Mouse (Mus musculus) embryonic facial prominence, embryonic 15.5 days (tissue): ENCODE measurements around the gene Cadm2. TPM values are rescaled to one million over a fixed set of nuclear protein-coding genes. Genes with fewer than 3 reads are reported as not detected.

Experiments
- ATAC-seq: fragments of 200-750 bp; cut with Nextera tagmentation; 2 replicates; pipeline ENCODE4 v1.8.0; 2017; ENCODE audit warnings: low read depth, moderate TSS enrichment; ENCODE audit not compliant: insufficient number of reproducible peaks, low FRiP score, low TSS enrichment
- H3K27ac ChIP-seq: fragments of 300-500 bp; sonication (generic); replicated peaks from 2 replicates; pipeline ENCODE4 v1.5.1; 2015; ENCODE audit warnings: mild to moderate bottlenecking, inconsistent platforms
- H3K27me3 ChIP-seq: fragments of 300-500 bp; sonication (generic); 2 replicates; pipeline ENCODE4 v1.6.1; 2015; ENCODE audit warnings: inconsistent platforms
- H3K36me3 ChIP-seq: fragments of 300-500 bp; sonication (generic); 2 replicates; pipeline ENCODE4 v1.6.1; 2015; ENCODE audit warnings: mild to moderate bottlenecking, inconsistent platforms
- H3K4me1 ChIP-seq: fragments of 300-500 bp; sonication (generic); 2 replicates; pipeline ENCODE4 v1.6.1; 2015; ENCODE audit warnings: inconsistent platforms
- H3K4me2 ChIP-seq: fragments of 300-500 bp; sonication (generic); replicated peaks from 2 replicates; pipeline ENCODE4 v1.6.1; 2015; ENCODE audit warnings: mild to moderate bottlenecking, inconsistent platforms
- H3K4me3 ChIP-seq: fragments of 300-500 bp; sonication (generic); replicated peaks from 2 replicates; pipeline ENCODE4 v1.5.1; 2015; ENCODE audit warnings: mild to moderate bottlenecking, inconsistent platforms
- H3K9ac ChIP-seq: fragments of 300-500 bp; sonication (generic); 2 replicates; pipeline ENCODE4 v1.6.1; 2015; ENCODE audit warnings: inconsistent platforms
- H3K9me3 ChIP-seq: fragments of 300-500 bp; sonication (generic); replicated peaks from 2 replicates; pipeline ENCODE4 v1.6.1; 2016; ENCODE audit warnings: inconsistent platforms
- WGBS: fragments of 180-500 bp; shearing (Covaris S2); methylation state at CpG from one replicate; pipeline ENCODE4 v1.1.7; 2015; 5-methylcytosine and 5-hydroxymethylcytosine counted together
- polyA plus RNA-seq: library from polyadenylated mRNA; unstranded; fragments of >200 nt; fragmentation: Nextera tagmentation; extraction: Ambion mirVana; gene quantifications from 2 replicates; pipeline ENCODE4 v1.2.1, GENCODE M21; 2015

Gene Cadm2
- polyA plus RNA-seq = 3.6 and 4.2 TPM in 2 replicates

GRCm38 (mm10) chr16:67620826-67621505, at the start of gene Cadm2:
Cadm2 (minus strand) TSS chr16:67620908.
- WGBS = 2% methylated on average over 17 of the region's 35 CpGs
- no peak within 1 kb of the TSS for H3K27ac ChIP-seq

GRCm38 (mm10) chr16:67646930-67647329, 26.2 kb upstream of the Cadm2 start:
- H3K4me3 ChIP-seq = no peak overlapping the region
- WGBS = 81% methylated on average over 3 of the region's 3 CpGs

More at GRCm38 (mm10) chr16:67620826-67621505, at the start of gene Cadm2:
- peak within 1 kb of the TSS; percentile 97 for H3K4me2 ChIP-seq
- no peaks in the 10 kb centered on the region for H3K9me3 ChIP-seq
- H3K4me3 ChIP-seq = peak within 1 kb of the TSS; percentile 71
- no peaks in the 10 kb centered on the region for H3K36me3 ChIP-seq
- H3K9ac ChIP-seq = peak within 1 kb of the TSS; percentile 39; the same call in 1 of the 2 replicates
- peaks cover 12% of the 10 kb centered on the region; the same call in 1 of the 2 replicates for H3K27me3 ChIP-seq
- peaks cover 14% of the 10 kb centered on the region; the same call in 1 of the 2 replicates for H3K4me1 ChIP-seq
- ATAC-seq = peak; percentile 100

GRCm38 (mm10) chr16:67643651-67644050, 22.9 kb upstream of the Cadm2 start:
- Histone ChIP-seq H3K36me3 (no peaks in the 10 kb centered on the region), H3K4me2 (no peak overlapping the region), H3K4me3 (no peak overlapping the region), H3K9me3 (no peaks in the 10 kb centered on the region), H3K27me3 (no peaks in the 10 kb centered on the region), H3K4me1 (no peaks in the 10 kb centered on the region), H3K27ac (no peak overlapping the region), H3K9ac (no peak overlapping the region)
- no peak for ATAC-seq
- WGBS = 65% methylated on average over 4 of the region's 4 CpGs

More at GRCm38 (mm10) chr16:67646930-67647329, 26.2 kb upstream of the Cadm2 start:
- Histone ChIP-seq H3K36me3 (no peaks in the 10 kb centered on the region), H3K4me1 (no peaks in the 10 kb centered on the region), H3K27ac (no peak overlapping the region), H3K9ac (no peak overlapping the region), H3K27me3 (no peaks in the 10 kb centered on the region), H3K4me2 (no peak overlapping the region), H3K9me3 (no peaks in the 10 kb centered on the region)
- no peak for ATAC-seq

- Histone ChIP-seq H3K27me3 (peaks cover 12% of the 10 kb centered on the region; the same call in 1 of the 2 replicates), H3K36me3 (no peaks in the 10 kb centered on the region), H3K4me1 (peaks cover 14% of the 10 kb centered on the region; the same call in 1 of the 2 replicates), H3K9me3 (no peaks in the 10 kb centered on the region), H3K4me2 (peak overlapping the region; percentile 97), H3K9ac (peak overlapping the region; percentile 39; the same call in 1 of the 2 replicates), H3K27ac (no peak overlapping the region), H3K4me3 (peak overlapping the region; percentile 71)
- ATAC-seq = peak; percentile 52
- under 1% methylated on average over 53 of the region's 61 CpGs for WGBS
Measured at GRCm38 (mm10) chr16:67619906-67620781, 564 bp downstream of the Cadm2 start.

GRCm38 (mm10) chr16:67619416-67619815, 1.3 kb downstream of the Cadm2 start:
- Histone ChIP-seq H3K4me2 (peak overlapping the region; percentile 97), H3K27ac (no peak overlapping the region), H3K4me3 (peak overlapping the region; percentile 71), H3K9ac (no peak overlapping the region), H3K27me3 (peaks cover 12% of the 10 kb centered on the region; the same call in 1 of the 2 replicates), H3K9me3 (no peaks in the 10 kb centered on the region), H3K36me3 (no peaks in the 10 kb centered on the region), H3K4me1 (peaks cover 14% of the 10 kb centered on the region; the same call in 1 of the 2 replicates)
- ATAC-seq = no peak
- WGBS = 0% methylated on average over 13 of the region's 16 CpGs

- no peaks in the 10 kb centered on the region for H3K9me3 ChIP-seq
- no peak overlapping the region for H3K9ac ChIP-seq
- no peak for ATAC-seq
- peak overlapping the region; percentile 97 for H3K4me2 ChIP-seq
- no peak overlapping the region for H3K27ac ChIP-seq
- peaks cover 14% of the 10 kb centered on the region; the same call in 1 of the 2 replicates for H3K4me1 ChIP-seq
- no peaks in the 10 kb centered on the region for H3K36me3 ChIP-seq
- H3K4me3 ChIP-seq = peak overlapping the region; percentile 71; the same call in 1 of the 2 replicates
- 11% methylated on average over 13 of the region's 13 CpGs for WGBS
- peaks cover 12% of the 10 kb centered on the region; the same call in 1 of the 2 replicates for H3K27me3 ChIP-seq
Measured at GRCm38 (mm10) chr16:67618817-67619216, 1.9 kb downstream of the Cadm2 start.

GRCm38 (mm10) chr16:67617811-67618210, 2.9 kb downstream of the Cadm2 start:
- under 1% methylated on average over 25 of the region's 25 CpGs for WGBS
- ATAC-seq = no peak
- H3K4me2 ChIP-seq = peak overlapping the region; percentile 59

GRCm38 (mm10) chr16:67617256-67617655, 3.5 kb downstream of the Cadm2 start:
- no peaks in the 10 kb centered on the region for H3K9me3 ChIP-seq
- no peak for ATAC-seq
- H3K27me3 ChIP-seq = peaks cover 12% of the 10 kb centered on the region; the same call in 1 of the 2 replicates
- H3K36me3 ChIP-seq = no peaks in the 10 kb centered on the region
- H3K4me3 ChIP-seq = no peak overlapping the region
- 14% methylated on average over 1 of the region's 1 CpGs for WGBS
- H3K27ac ChIP-seq = no peak overlapping the region
- H3K4me2 ChIP-seq = no peak overlapping the region
- H3K4me1 ChIP-seq = peaks cover 14% of the 10 kb centered on the region; the same call in 1 of the 2 replicates
- H3K9ac ChIP-seq = no peak overlapping the region

More at GRCm38 (mm10) chr16:67617811-67618210, 2.9 kb downstream of the Cadm2 start:
- H3K27ac ChIP-seq = no peak overlapping the region
- peaks cover 12% of the 10 kb centered on the region; the same call in 1 of the 2 replicates for H3K27me3 ChIP-seq
- H3K4me3 ChIP-seq = peak overlapping the region; percentile 37
- H3K4me1 ChIP-seq = peaks cover 14% of the 10 kb centered on the region; the same call in 1 of the 2 replicates
- H3K9me3 ChIP-seq = no peaks in the 10 kb centered on the region
- H3K36me3 ChIP-seq = no peaks in the 10 kb centered on the region
- no peak overlapping the region for H3K9ac ChIP-seq

GRCm38 (mm10) chr16:67613876-67614275, 6.8 kb downstream of the Cadm2 start:
- Histone ChIP-seq H3K4me1 (peaks cover 4% of the 10 kb centered on the region; the same call in 1 of the 2 replicates), H3K4me2 (no peak overlapping the region), H3K9ac (no peak overlapping the region), H3K27ac (no peak overlapping the region), H3K27me3 (peaks cover 8% of the 10 kb centered on the region; the same call in 1 of the 2 replicates), H3K9me3 (no peaks in the 10 kb centered on the region), H3K4me3 (no peak overlapping the region), H3K36me3 (no peaks in the 10 kb centered on the region)
- ATAC-seq = no peak
- 38% methylated on average over 2 of the region's 2 CpGs for WGBS

GRCm38 (mm10) chr16:67610904-67611681, 9.6 kb downstream of the Cadm2 start:
- Histone ChIP-seq H3K4me3 (no peak overlapping the region), H3K27ac (no peak overlapping the region), H3K36me3 (no peaks in the 10 kb centered on the region), H3K27me3 (no peaks in the 10 kb centered on the region), H3K4me2 (no peak overlapping the region), H3K4me1 (no peaks in the 10 kb centered on the region), H3K9ac (no peak overlapping the region), H3K9me3 (no peaks in the 10 kb centered on the region)
- WGBS = 25% methylated on average over 7 of the region's 7 CpGs
- ATAC-seq = no peak
